Mouse (Mus musculus) G1E (cell line): ENCODE data around the gene Lgals9. TPM values are rescaled to one million over a fixed set of nuclear protein-coding genes. Genes with fewer than 3 reads are reported as not detected.
A peak's percentile ranks its signal among the peaks of the same experiment; 100 is the strongest.
"Not testable (repeated sequence)": the region's sequence is repeated elsewhere in the genome, so short reads cannot be mapped to it uniquely, and the experiment has no call there.

Experiments used
- ATAC-seq: 2 replicates; pipeline ENCODE4 v1.8.0; 2016; ENCODE audit warnings: mild to moderate bottlenecking; ENCODE audit not compliant: insufficient number of reproducible peaks, poor library complexity, low FRiP score, severe bottlenecking; ENCODE audit errors: extremely low read depth
- DNase-seq: peaks from one replicate; pipeline ENCODE4 v3.0.0; 2012; ENCODE audit warnings: low spot score
- H3K27me3 ChIP-seq: 2 replicates; pipeline ENCODE4 v1.6.1; 2012; ENCODE audit warnings: mild to moderate bottlenecking, low read length, inconsistent platforms; ENCODE audit not compliant: insufficient read depth
- H3K36me3 ChIP-seq: replicated peaks from 2 replicates; pipeline ENCODE3; 2012; ENCODE audit warnings: mild to moderate bottlenecking, inconsistent platforms
- H3K4me1 ChIP-seq: 2 replicates; pipeline ENCODE4 v1.6.1; 2012; ENCODE audit warnings: low read depth, low read length, inconsistent platforms, mixed read lengths; ENCODE audit not compliant: insufficient read depth
- H3K4me3 ChIP-seq: 2 replicates; pipeline ENCODE4 v1.5.1; 2012; ENCODE audit warnings: low read depth, mild to moderate bottlenecking, inconsistent platforms, low read length, moderate library complexity, mixed read lengths
- H3K9me3 ChIP-seq: replicated peaks from 2 replicates; pipeline ENCODE4 v1.6.1; 2012; ENCODE audit warnings: inconsistent platforms
- CTCF ChIP-seq: IDR thresholded peaks from 2 replicates; pipeline ENCODE4 v1.5.1; 2012; ENCODE audit warnings: low read depth, low read length, inconsistent platforms, mixed read lengths
- GATA1 ChIP-seq: IDR thresholded peaks from 2 replicates; pipeline ENCODE4 v1.6.1; 2012; ENCODE audit warnings: borderline replicate concordance, low read length, inconsistent platforms, mixed read lengths
- GATA2 ChIP-seq: IDR thresholded peaks from 2 replicates; pipeline ENCODE4 v1.6.1; 2012; ENCODE audit warnings: low read depth, low read length, inconsistent platforms, borderline replicate concordance
- POLR2AphosphoS5 ChIP-seq: IDR thresholded peaks from 2 replicates; pipeline ENCODE4 v1.6.1; 2012; ENCODE audit warnings: low read depth, low read length, inconsistent platforms; ENCODE audit not compliant: insufficient replicate concordance
- TAL1 ChIP-seq: conservative IDR thresholded peaks from 2 replicates; pipeline ENCODE4 v1.6.1; 2012; ENCODE audit warnings: low read depth, low read length, inconsistent platforms, mixed read lengths
- polyA plus RNA-seq: library from polyadenylated mRNA; stranded (reverse); fragments of >175 nt; gene quantifications from 2 replicates; pipeline ENCODE4 v1.2.3, GENCODE M21; 2012
- total RNA-seq, 2 experiments: library from RNA; stranded (forward) in 1 of 2; stranded (reverse) in 1 of 2; fragments of 200-1000 nt in 1 of 2; fragments of >200 nt in 1 of 2; fragmentation: Nextera tagmentation in 1 of 2; gene quantifications; 2 replicates each; pipeline ENCODE4 v1.2.3; 2014 to 2017

The Lgals9 gene
- total and polyA plus RNA-seq, 3 experiments, result 41.2 to 786 (median 183) TPM

GRCm38 (mm10) chr11:79002551-79002951 lies 17.8 kb upstream of the Lgals9 start:
- no peak for TF ChIP-seq GATA2
- no peak for TF ChIP-seq TAL1
- TF ChIP-seq CTCF, result no peak
- no peak for TF ChIP-seq GATA1
- TF ChIP-seq POLR2AphosphoS5, result no peak
- ATAC-seq, result 0 out of 2 replicates have a peak, but pooled peaks have one; percentile 5
- Histone ChIP-seq H3K36me3 (no peaks in the 10 kb centered on the region), H3K27me3 (no peaks in the 10 kb centered on the region), H3K4me1 (peaks cover 60% of the 10 kb centered on the region), H3K9me3 (peaks cover 2% of the 10 kb centered on the region; the same call in 1 of the 2 replicates), H3K4me3 (peak overlapping the region; percentile 10; the same call in 1 of the 2 replicates)
- DNase-seq, result no peak

- TF ChIP-seq CTCF (no peak), POLR2AphosphoS5 (no peak), GATA2 (no peak), TAL1 (no peak), GATA1 (no peak)
- peaks cover 3% of the 10 kb centered on the region; the same call in 1 of the 2 replicates for H3K9me3 ChIP-seq
- H3K4me1 ChIP-seq, result peaks cover 59% of the 10 kb centered on the region
- ATAC-seq (no peak), DNase-seq (no peak)
- H3K4me3 ChIP-seq, result no peak overlapping the region
- H3K27me3 ChIP-seq, result no peaks in the 10 kb centered on the region
- H3K36me3 ChIP-seq, result no peaks in the 10 kb centered on the region
Observed at GRCm38 (mm10) chr11:79001871-79002270, 17.1 kb upstream of the Lgals9 start.

- ATAC-seq (no peak), DNase-seq (no peak)
- peaks cover 34% of the 10 kb centered on the region for H3K4me1 ChIP-seq
- no peaks in the 10 kb centered on the region for H3K27me3 ChIP-seq
- no peak overlapping the region for H3K4me3 ChIP-seq
- no peaks in the 10 kb centered on the region for H3K36me3 ChIP-seq
- TF ChIP-seq TAL1 (no peak), CTCF (no peak), GATA2 (no peak), POLR2AphosphoS5 (no peak), GATA1 (no peak)
- peaks cover 3% of the 10 kb centered on the region; the same call in 1 of the 2 replicates for H3K9me3 ChIP-seq
Observed at GRCm38 (mm10) chr11:78999118-78999517, 14.4 kb upstream of the Lgals9 start.

- H3K9me3 ChIP-seq, H3K36me3 ChIP-seq, ATAC-seq, DNase-seq, H3K27me3 ChIP-seq, H3K4me1 ChIP-seq, H3K4me3 ChIP-seq: not testable (repeated sequence)
Observed at GRCm38 (mm10) chr11:78990875-78991543, 6.3 kb upstream of the Lgals9 start.

- DNase-seq (no peak), ATAC-seq (no peak)
- no peaks in the 10 kb centered on the region; the same call in 1 of the 2 replicates for H3K9me3 ChIP-seq
- no peaks in the 10 kb centered on the region for H3K36me3 ChIP-seq
- H3K4me1 ChIP-seq, result peaks cover 4% of the 10 kb centered on the region
- H3K4me3 ChIP-seq, result no peak overlapping the region
- H3K27me3 ChIP-seq, result no peaks in the 10 kb centered on the region; the same call in 1 of the 2 replicates
- no peak for TF ChIP-seq CTCF
- no peak for TF ChIP-seq GATA1
- no peak for TF ChIP-seq POLR2AphosphoS5
Observed at GRCm38 (mm10) chr11:78990096-78990495, 5.3 kb upstream of the Lgals9 start.

GRCm38 (mm10) chr11:78989206-78989605 lies 4.5 kb upstream of the Lgals9 start:
- H3K27me3 ChIP-seq, H3K4me3 ChIP-seq, DNase-seq, H3K36me3 ChIP-seq, ATAC-seq, H3K9me3 ChIP-seq: not testable (repeated sequence)
- peaks cover 13% of the 10 kb centered on the region for H3K4me1 ChIP-seq
